Mouse (Mus musculus): ENCODE results near the gene Parva.

- no peak for TF ChIP-seq CTCF (IDR thresholded peaks at IDR 0.05; ENCODE audit: insufficient read depth, low read length)
- no peak for TF ChIP-seq POLR2A (IDR thresholded peaks at IDR 0.05; ENCODE audit: borderline replicate concordance, extremely low read depth, low read depth, low read length)
Observed at GRCm38 (mm10) chr7:112479116-112479515, 51.8 kb downstream of the Parva start.

All from lung, adult 2 months (tissue).